Mouse (Mus musculus) heart, adult 10 weeks (tissue): ENCODE data around the gene Wdr95. TPM values are rescaled to one million over a fixed set of nuclear protein-coding genes. Genes with fewer than 3 reads are reported as not detected.

Experiments
- polyA plus RNA-seq: library from polyadenylated mRNA; stranded (reverse); fragments of 350-450 nt; fragmentation: Illumina TruSeq; extraction: RNeasy Lipid Tissue Mini Kit (QIAGEN cat#74804); gene quantifications from one replicate; pipeline ENCODE4 v1.2.3, GENCODE M21; 2014; ENCODE audit warnings: low read depth, low replicate concordance

Wdr95 gene
- 0.18 TPM for polyA plus RNA-seq

DNA sequence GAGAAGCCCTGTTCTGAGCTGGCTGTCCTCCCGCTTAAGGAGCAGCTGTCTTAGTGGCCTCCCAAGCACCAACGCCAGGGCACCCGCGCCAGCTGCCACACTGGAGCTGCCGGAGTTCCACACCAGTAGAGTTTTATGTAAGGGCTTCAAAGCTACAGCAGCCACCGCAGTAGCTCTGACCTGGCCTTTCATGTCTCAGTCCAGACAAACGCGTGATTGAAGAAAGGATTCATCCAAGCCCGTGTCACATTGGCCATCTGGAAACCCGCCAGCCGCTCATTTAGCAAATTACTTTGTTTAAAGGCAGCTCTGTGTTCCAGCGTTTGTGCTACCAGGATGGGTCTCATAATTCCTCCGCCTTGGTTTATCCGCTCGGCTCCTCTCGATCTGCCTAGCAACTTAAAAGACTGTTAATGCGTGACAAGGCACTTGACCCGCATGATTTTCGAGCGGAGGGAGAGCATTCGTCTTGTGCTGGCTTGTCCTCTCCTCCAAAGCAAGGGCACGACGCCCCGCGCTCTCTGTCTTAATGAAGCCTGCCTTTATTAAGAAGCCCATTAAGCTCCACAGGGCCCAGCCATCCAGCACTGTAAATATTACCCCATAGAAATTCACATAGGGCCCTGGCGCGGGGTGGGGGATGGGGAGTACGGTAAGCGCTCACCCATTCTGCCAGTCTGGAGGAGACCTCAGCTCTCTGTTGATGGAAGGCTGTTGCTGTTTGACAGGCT, at the start of gene Wdr95:
Gene Wdr95, plus strand, starts transcription at position 681 of the 731 bp plus-strand sequence.

DNA sequence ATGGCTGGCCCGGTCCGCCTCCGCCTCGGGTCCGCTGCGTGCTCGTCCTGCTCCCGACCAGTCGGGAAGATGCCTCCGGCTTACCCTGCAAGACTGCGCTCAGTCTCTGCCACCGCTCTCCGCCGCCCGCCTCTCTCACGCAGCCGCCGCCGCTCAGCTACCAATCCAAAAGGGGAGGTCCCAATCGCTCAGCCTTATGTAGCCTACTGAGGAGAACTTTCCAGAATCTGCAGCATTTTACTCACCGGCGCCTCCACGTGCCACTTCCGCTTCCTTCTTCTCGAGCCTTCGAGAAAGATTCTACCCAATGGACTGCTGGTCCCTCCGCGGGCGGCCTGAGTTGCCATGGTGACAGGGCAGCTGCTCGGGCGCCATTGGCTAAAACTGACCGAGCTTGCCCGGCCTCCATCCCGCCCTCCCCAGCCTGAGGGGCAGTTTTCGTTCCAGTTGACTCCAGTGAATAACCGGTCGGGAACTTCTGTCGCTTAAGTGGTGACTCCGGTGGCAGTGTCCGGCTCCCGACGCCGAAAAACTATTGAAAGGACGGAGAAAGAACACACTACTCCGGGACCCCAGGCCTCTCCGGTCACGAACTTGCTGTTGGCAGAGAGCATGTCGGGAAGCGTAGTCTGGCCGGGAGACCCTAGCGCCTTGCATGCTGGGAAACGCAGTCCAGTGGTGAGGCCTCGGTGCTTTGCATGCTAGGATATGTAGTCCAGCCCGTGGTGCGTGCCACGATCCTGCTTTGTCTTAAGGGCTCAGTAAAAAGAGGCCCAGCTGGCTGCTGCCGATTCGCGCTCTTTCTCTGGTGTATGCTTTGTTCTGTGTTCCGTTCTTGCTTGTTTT, 107.8 kb downstream of the Wdr95 start, which contains the start of gene Hsph1:
Gene Hsph1, minus strand, starts transcription at position 302 of the 846 bp plus-strand sequence.

Other genes with a start within 250 kb of the Wdr95 start
- gene Medag, start 116.9 kb upstream of the Wdr95 start, polyA plus RNA-seq = 16.2 TPM
- not detected for gene Tex26, start 89.0 kb upstream of the Wdr95 start, polyA plus RNA-seq
- gene Hsph1, start 107.7 kb downstream of the Wdr95 start, polyA plus RNA-seq = 54.8 TPM
- 5.0 TPM for gene B3glct, start 149.6 kb downstream of the Wdr95 start, polyA plus RNA-seq